Mouse (Mus musculus) testis, adult 2 months (tissue): ENCODE measurements around the gene Hacd1.

Source experiments
- CTCF ChIP-seq: fragments of 200-500 bp; IDR thresholded peaks from 2 replicates; pipeline ENCODE4 v1.5.1; 2012; ENCODE audit warnings: low read depth, mild to moderate bottlenecking, inconsistent platforms, low read length, moderate library complexity; ENCODE audit not compliant: control insufficient read depth, insufficient read depth, insufficient replicate concordance
- POLR2A ChIP-seq: fragments of 200-500 bp; IDR thresholded peaks from 2 replicates; pipeline ENCODE4 v1.6.1; 2012; ENCODE audit warnings: low read depth, mild to moderate bottlenecking, inconsistent platforms, low read length, moderate library complexity; ENCODE audit not compliant: control insufficient read depth

- no peak for TF ChIP-seq CTCF
- no peak for TF ChIP-seq POLR2A
These were observed 50.8 kb downstream of the Hacd1 start for GRCm38 (mm10) chr2:14005121-14005520.
